Mouse (Mus musculus): Measurements from ENCODE around the gene Mad2l1bp.

Mad2l1bp gene

GRCm38 (mm10) chr17:46152847-46153782 is at the start of gene Mad2l1bp:
Mad2l1bp (minus strand) TSS chr17:46153553.
- DNase-seq (ENCODE audit: low spot score in 2 of 2) = peak; percentile 80 to 85

GRCm38 (mm10) chr17:46203078-46203477 is 49.7 kb upstream of the Mad2l1bp start:
- no peak for DNase-seq (ENCODE audit: low spot score in 2 of 2)

GRCm38 (mm10) chr17:46202421-46203071 is 49.2 kb upstream of the Mad2l1bp start, which contains the start of the genes Polh and Xpo5:
Polh (minus strand) TSS chr17:46202645.
Xpo5 (plus strand) TSS chr17:46202782.
- DNase-seq (ENCODE audit: low spot score in 2 of 2) = peak; percentile 90 to 91

- no peak for DNase-seq (ENCODE audit: low spot score in 2 of 2)
Measured at GRCm38 (mm10) chr17:46201151-46201550, 47.8 kb upstream of the Mad2l1bp start.

DNA sequence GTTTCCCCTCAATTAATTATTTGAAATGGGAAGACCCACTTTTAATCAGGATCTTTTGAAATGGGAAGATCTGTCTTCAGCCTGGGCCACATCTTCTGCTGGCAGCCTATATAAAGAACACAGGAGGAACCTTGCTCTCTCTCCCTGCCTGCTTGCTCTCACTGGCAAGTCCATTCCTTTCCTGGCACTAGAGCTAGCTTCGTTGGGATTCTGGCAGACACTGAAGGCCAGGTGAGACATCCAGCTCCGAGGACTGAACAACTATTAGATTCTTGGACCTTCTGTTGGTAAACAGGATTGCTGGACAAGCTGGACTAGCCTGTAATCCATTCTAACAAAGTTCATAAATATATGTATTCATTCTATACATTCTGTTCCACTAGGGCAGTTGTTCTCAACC is 35.5 kb upstream of the Mad2l1bp start:
- DNase-seq (ENCODE audit: low spot score in 2 of 2) = no peak

DNA sequence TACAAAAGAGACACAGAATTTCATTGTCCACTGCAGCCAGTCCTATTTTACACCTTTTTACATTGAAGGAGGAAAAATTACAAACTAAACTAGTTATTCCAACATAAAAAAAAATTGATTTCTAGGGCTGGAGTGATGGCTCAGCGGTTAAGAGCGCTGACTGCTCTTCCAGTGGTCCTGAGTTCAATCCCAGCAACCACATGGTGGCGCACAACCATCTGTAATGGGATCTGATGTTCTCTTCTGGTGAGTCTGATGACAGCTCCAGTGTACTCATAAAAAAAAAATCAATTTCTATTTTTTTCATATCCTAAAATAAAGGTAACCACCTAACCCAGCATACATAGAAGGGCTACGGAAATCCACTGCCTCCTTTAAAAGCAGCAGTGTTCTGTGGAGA is 28.9 kb upstream of the Mad2l1bp start:
- DNase-seq (ENCODE audit: low spot score in 2 of 2) = no peak

DNA sequence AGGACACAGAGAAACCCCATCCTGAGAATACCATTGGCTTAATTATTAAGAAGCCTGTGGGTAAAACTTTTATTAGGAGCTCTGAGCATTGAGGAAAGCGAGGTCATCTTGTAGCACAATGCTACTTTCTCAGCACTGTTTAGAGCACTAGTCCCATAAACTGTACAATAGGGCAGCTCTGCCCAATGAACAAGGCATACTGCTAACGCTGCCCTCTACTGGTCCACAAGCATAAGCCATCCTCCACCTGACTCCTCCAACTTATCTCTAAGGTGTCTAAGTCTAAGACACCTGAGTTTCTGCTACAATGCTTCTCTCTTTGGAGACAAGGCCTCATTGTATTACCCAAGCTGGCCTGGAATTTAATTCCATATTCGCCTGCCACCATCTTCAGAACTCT is 17.2 kb upstream of the Mad2l1bp start:
- DNase-seq (ENCODE audit: low spot score in 2 of 2) = no peak

- no peak for DNase-seq (ENCODE audit: low spot score in 2 of 2)
Measured at GRCm38 (mm10) chr17:46168768-46169167, 15.4 kb upstream of the Mad2l1bp start.

DNA sequence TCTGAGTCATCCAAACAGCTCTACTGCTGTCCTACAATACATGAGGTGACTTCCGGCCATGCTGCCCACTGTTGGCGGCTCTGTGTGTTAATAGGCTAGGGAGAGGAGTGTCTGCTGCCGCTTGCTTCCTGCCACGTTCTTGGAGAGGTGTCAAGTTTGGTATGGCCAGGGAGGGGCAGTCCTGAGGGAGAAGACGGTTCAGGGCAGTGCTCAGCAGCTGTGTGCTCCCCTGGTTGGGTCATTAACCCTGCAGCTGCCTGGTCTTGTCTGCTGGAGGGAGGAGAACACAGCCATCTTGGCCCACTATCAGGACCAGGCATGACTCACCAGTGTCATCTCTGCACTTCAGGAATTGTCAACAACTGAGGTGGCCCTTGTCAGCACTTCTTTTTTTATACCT is 15.0 kb upstream of the Mad2l1bp start:
- no peak for DNase-seq (ENCODE audit: low spot score in 2 of 2)

GRCm38 (mm10) chr17:46167014-46167413 is 13.7 kb upstream of the Mad2l1bp start:
- no peak for DNase-seq (ENCODE audit: low spot score in 2 of 2)

DNA sequence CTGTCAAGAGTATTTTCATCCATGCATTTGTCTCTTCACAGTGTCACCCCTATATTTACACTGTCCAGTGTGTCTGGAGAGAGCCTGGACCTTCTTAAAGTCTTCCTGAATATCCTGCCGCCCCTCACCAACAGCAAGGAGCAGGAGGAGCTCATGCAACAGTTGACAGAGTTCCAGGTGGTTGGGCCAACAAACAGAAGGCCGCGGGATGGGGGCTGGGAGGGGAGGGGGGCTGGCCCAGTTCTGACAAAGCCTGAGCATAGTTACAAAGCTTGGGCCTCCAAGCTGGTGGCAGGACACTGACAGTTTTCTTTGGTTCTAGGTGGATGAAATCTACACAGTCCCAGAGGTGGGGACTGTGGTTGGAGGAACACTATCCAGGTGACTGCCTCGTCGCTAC is 12.9 kb upstream of the Mad2l1bp start:
- DNase-seq (ENCODE audit: low spot score in 2 of 2) = no peak

GRCm38 (mm10) chr17:46165460-46165859 is 12.1 kb upstream of the Mad2l1bp start:
- no peak for DNase-seq (ENCODE audit: low spot score in 2 of 2)

- DNase-seq (ENCODE audit: low spot score in 2 of 2) = no peak
Measured at GRCm38 (mm10) chr17:46164791-46165190, 11.4 kb upstream of the Mad2l1bp start.

GRCm38 (mm10) chr17:46164301-46164700 is 10.9 kb upstream of the Mad2l1bp start:
- no peak for DNase-seq (ENCODE audit: low spot score in 2 of 2)

DNA sequence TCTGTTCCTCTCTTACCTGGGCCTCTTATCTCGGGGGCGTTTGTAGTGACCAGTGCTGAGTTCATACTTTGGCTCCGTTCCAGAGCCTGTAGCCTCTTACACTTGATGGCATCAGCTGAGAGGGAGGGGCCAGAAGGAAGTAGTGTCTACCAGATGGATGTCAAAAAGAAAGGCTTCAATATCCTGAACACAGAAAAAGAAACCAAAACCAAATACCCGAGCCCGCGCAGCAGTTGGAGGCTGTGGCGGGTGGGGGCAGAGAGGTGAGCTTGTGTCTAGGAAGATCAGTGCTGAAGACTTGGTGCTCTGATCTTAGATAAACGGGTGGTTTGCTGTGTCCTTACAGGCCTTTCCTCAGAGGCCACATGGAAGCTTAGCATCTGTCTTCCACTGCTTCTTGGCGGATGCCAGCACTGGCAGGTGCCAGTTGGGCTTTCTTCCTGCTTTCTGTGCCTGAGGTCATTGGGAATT is 9.6 kb upstream of the Mad2l1bp start:
- DNase-seq (ENCODE audit: low spot score in 2 of 2) = no peak

DNA sequence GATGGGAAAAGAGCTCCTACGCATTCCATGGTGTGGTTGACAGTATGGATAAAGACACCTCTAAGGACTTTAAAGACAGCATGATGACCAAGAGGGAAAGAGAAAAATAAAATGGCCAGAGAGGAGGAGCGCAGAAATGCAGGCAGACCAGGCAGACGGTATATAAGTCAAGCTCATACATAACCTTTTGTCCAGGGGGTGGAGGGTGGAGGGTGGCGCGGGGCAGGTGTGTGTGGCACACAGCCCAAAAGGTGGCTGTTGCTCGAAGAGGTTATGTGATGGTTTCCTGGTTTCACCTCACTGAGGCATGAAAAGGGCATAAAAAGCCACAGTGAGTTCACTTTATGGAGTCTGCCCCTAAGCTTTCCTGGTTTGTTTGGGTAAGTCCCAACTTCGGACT is 9.2 kb upstream of the Mad2l1bp start:
- DNase-seq (ENCODE audit: low spot score in 2 of 2) = no peak

DNA sequence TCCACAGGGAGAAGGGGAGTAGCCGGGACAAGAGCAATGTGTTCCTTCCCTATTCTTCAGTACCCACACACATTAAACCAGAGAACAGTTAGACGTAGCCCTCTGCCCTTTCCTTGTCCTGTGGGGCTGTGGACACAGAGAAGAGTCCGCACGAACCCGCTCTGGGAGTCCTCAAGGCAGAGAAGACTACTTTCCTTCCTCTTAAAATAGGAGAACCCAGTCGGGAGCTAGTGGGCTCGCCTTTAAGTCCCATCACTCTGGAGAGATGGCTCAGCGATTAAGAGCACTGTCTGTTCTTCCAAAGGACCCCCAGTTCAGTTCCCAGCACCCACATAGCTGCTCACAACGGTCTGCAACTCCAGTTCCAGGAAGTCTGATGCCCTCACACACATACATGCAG is 8.4 kb upstream of the Mad2l1bp start:
- DNase-seq (ENCODE audit: low spot score in 2 of 2) = no peak

DNA sequence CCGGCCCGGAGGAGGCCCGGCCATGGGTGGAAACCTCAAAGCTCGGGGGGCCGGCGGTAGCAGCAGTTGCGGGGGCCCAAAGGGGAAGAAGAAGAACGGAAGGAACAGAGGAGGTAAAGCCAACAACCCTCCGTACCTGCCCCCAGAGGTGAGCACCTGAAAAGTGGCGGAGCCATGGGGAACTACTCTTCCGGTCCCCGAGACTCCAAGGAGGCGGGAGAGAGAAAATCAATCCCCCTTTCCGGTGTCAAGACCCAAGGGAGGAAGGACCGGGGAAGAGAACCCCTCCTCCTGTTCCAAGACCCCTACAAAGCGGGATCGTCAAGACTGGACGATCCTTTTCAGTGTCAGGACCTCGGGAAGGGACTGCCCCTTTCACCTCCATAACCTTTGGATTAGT is 7.8 kb upstream of the Mad2l1bp start:
- DNase-seq (ENCODE audit: low spot score in 2 of 2) = no peak

- peak; percentile 86 to 92 for DNase-seq (ENCODE audit: low spot score in 2 of 2)
Measured at GRCm38 (mm10) chr17:46160686-46161085, 7.3 kb upstream of the Mad2l1bp start, which contains the start of gene Gtpbp2. Gtpbp2 (plus strand) TSS chr17:46161032.

GRCm38 (mm10) chr17:46160090-46160662 is 6.8 kb upstream of the Mad2l1bp start:
- peak; percentile 92 for DNase-seq (ENCODE audit: low spot score in 2 of 2)

- no peak for DNase-seq (ENCODE audit: low spot score in 2 of 2)
Measured at GRCm38 (mm10) chr17:46159236-46159635, 5.9 kb upstream of the Mad2l1bp start.

GRCm38 (mm10) chr17:46157131-46157530 is 3.8 kb upstream of the Mad2l1bp start:
- no peak for DNase-seq (ENCODE audit: low spot score in 2 of 2)

All from spleen, postnatal 14 days (tissue).